Mouse (Mus musculus): ENCODE measurements at regions not wholly inside any gene's neighbourhood (a gene's known extent, or its start where the extent isn't known, plus 50 kb on each side); places are given as distances from the start of the nearest gene placed in this dataset.

GRCm38 (mm10) chr8:126807171-126807768 lies 138.4 kb downstream of the Tomm20 start:
- WGBS = 79% methylated on average over 8 of the region's 8 CpGs
- no peak for ATAC-seq (ENCODE audit: low FRiP score)

GRCm38 (mm10) chr8:126806591-126806990 lies 139.1 kb downstream of the Tomm20 start:
- Histone ChIP-seq H3K4me1 (ENCODE audit: control insufficient read depth, insufficient read depth, low read length) (peaks cover 3% of the 10 kb centered on the region; the same call in 1 of the 2 replicates), H3K27me3 (ENCODE audit: control insufficient read depth, insufficient read depth, low read length) (no peaks in the 10 kb centered on the region), H3K4me3 (ENCODE audit: low read depth, low read length) (no peak overlapping the region), H3K9me3 (ENCODE audit: control insufficient read depth, low read length) (no peaks in the 10 kb centered on the region), H3K36me3 (ENCODE audit: control insufficient read depth, insufficient read depth, low read length) (no peaks in the 10 kb centered on the region), H3K4me2 (no peak overlapping the region), H3K27ac (ENCODE audit: low read depth, low read length) (no peak overlapping the region), H3K9ac (ENCODE audit: low read length) (no peak overlapping the region)
- WGBS = 93% methylated on average over 2 of the region's 2 CpGs
- ATAC-seq (ENCODE audit: low FRiP score) (no peak), DNase-seq (ENCODE audit: low spot score, missing footprints) (no peak)

More at GRCm38 (mm10) chr8:126807171-126807768, 138.4 kb downstream of the Tomm20 start:
- H3K9ac ChIP-seq (ENCODE audit: low read length) = no peak overlapping the region
- H3K27ac ChIP-seq (ENCODE audit: low read depth, low read length) = no peak overlapping the region
- no peak for DNase-seq (ENCODE audit: low spot score, missing footprints)
- peaks cover 3% of the 10 kb centered on the region; the same call in 1 of the 2 replicates for H3K4me1 ChIP-seq (ENCODE audit: control insufficient read depth, insufficient read depth, low read length)
- H3K27me3 ChIP-seq (ENCODE audit: control insufficient read depth, insufficient read depth, low read length) = no peaks in the 10 kb centered on the region
- H3K9me3 ChIP-seq (ENCODE audit: control insufficient read depth, low read length) = no peaks in the 10 kb centered on the region
- no peaks in the 10 kb centered on the region for H3K36me3 ChIP-seq (ENCODE audit: control insufficient read depth, insufficient read depth, low read length)
- H3K4me2 ChIP-seq = no peak overlapping the region
- no peak overlapping the region for H3K4me3 ChIP-seq (ENCODE audit: low read depth, low read length)

DNA sequence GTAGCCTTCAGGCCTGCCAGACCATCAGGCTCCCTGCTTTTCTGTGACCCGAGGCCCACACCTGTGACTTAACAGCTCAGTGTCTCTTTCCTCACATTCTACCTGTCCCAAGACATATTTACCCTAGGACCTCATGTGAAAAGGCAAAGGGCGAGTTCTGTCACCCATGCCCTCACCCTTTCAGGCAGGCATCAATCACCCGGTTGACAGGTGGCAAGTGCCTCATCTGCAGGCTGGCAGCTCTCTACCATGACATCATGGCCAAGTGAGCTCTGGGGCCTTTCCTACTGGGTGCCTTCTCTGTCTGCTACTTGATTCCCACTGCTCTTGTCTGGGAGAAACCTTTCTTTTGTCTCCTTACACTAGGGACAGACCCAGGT lies 139.5 kb downstream of the Tomm20 start:
- Histone ChIP-seq H3K27ac (ENCODE audit: low read depth, low read length) (no peak overlapping the region), H3K4me1 (ENCODE audit: control insufficient read depth, insufficient read depth, low read length) (peaks cover 3% of the 10 kb centered on the region; the same call in 1 of the 2 replicates), H3K27me3 (ENCODE audit: control insufficient read depth, insufficient read depth, low read length) (no peaks in the 10 kb centered on the region), H3K4me3 (ENCODE audit: low read depth, low read length) (no peak overlapping the region), H3K9me3 (ENCODE audit: control insufficient read depth, low read length) (no peaks in the 10 kb centered on the region), H3K36me3 (ENCODE audit: control insufficient read depth, insufficient read depth, low read length) (no peaks in the 10 kb centered on the region), H3K9ac (ENCODE audit: low read length) (no peak overlapping the region), H3K4me2 (no peak overlapping the region)
- DNase-seq (ENCODE audit: low spot score, missing footprints) (no peak), ATAC-seq (ENCODE audit: low FRiP score) (no peak)
- 71% methylated on average over 3 of the region's 3 CpGs for WGBS

- Histone ChIP-seq H3K4me2 (no peak overlapping the region), H3K4me3 (ENCODE audit: low read depth, low read length) (no peak overlapping the region), H3K9ac (ENCODE audit: low read length) (no peak overlapping the region; the same call in 1 of the 2 replicates), H3K27ac (ENCODE audit: low read depth, low read length) (no peak overlapping the region), H3K4me1 (ENCODE audit: control insufficient read depth, insufficient read depth, low read length) (peaks cover 3% of the 10 kb centered on the region; the same call in 1 of the 2 replicates), H3K27me3 (ENCODE audit: control insufficient read depth, insufficient read depth, low read length) (no peaks in the 10 kb centered on the region), H3K36me3 (ENCODE audit: control insufficient read depth, insufficient read depth, low read length) (no peaks in the 10 kb centered on the region), H3K9me3 (ENCODE audit: control insufficient read depth, low read length) (no peaks in the 10 kb centered on the region)
- no peak for DNase-seq (ENCODE audit: low spot score, missing footprints)
- WGBS = 68% methylated on average over 13 of the region's 13 CpGs
- no peak for ATAC-seq (ENCODE audit: low FRiP score)
Observed at GRCm38 (mm10) chr8:126805365-126806180, 140.1 kb downstream of the Tomm20 start.

- Histone ChIP-seq H3K4me2 (no peak overlapping the region), H3K4me1 (ENCODE audit: control insufficient read depth, insufficient read depth, low read length) (peaks cover 3% of the 10 kb centered on the region; the same call in 1 of the 2 replicates), H3K36me3 (ENCODE audit: control insufficient read depth, insufficient read depth, low read length) (no peaks in the 10 kb centered on the region), H3K9me3 (ENCODE audit: control insufficient read depth, low read length) (no peaks in the 10 kb centered on the region), H3K9ac (ENCODE audit: low read length) (no peak overlapping the region), H3K27me3 (ENCODE audit: control insufficient read depth, insufficient read depth, low read length) (no peaks in the 10 kb centered on the region), H3K27ac (ENCODE audit: low read depth, low read length) (no peak overlapping the region), H3K4me3 (ENCODE audit: low read depth, low read length) (no peak overlapping the region)
- DNase-seq (ENCODE audit: low spot score, missing footprints) (no peak), ATAC-seq (ENCODE audit: low FRiP score) (no peak)
- WGBS = 86% methylated on average over 7 of the region's 7 CpGs
Observed at GRCm38 (mm10) chr8:126804115-126804514, 141.5 kb downstream of the Tomm20 start.

DNA sequence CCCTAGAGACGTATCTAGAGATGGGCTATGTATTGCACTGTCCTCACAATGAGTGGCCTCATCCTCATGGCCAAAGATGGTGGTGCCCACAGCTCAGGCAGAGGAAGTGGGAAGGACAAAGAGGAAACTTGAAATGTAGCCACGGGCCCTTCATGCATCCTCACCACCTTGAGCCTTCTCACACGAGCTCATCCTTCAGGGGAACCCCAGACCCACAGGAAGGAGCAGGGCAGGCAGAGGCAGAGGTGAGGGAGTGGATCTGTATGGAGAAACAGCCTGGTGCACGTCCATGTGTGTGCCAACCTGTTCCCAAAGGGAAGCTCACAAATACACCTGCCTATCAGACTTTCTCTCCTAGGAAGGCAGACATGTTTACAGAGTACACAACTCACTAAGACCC lies 143.0 kb downstream of the Tomm20 start:
- H3K4me2 ChIP-seq = no peak overlapping the region
- H3K27me3 ChIP-seq (ENCODE audit: control insufficient read depth, insufficient read depth, low read length) = no peaks in the 10 kb centered on the region
- no peak overlapping the region for H3K4me3 ChIP-seq (ENCODE audit: low read depth, low read length)
- 90% methylated on average over 4 of the region's 4 CpGs for WGBS
- H3K9ac ChIP-seq (ENCODE audit: low read length) = no peak overlapping the region
- H3K9me3 ChIP-seq (ENCODE audit: control insufficient read depth, low read length) = no peaks in the 10 kb centered on the region
- H3K27ac ChIP-seq (ENCODE audit: low read depth, low read length) = no peak overlapping the region
- H3K36me3 ChIP-seq (ENCODE audit: control insufficient read depth, insufficient read depth, low read length) = no peaks in the 10 kb centered on the region
- peaks cover 3% of the 10 kb centered on the region; the same call in 1 of the 2 replicates for H3K4me1 ChIP-seq (ENCODE audit: control insufficient read depth, insufficient read depth, low read length)
- no peak for DNase-seq (ENCODE audit: low spot score, missing footprints)
- ATAC-seq (ENCODE audit: low FRiP score) = no peak

GRCm38 (mm10) chr8:126800976-126801375 lies 144.7 kb downstream of the Tomm20 start:
- ATAC-seq (ENCODE audit: low FRiP score) = no peak
- H3K4me3 ChIP-seq (ENCODE audit: low read depth, low read length) = no peak overlapping the region

DNA sequence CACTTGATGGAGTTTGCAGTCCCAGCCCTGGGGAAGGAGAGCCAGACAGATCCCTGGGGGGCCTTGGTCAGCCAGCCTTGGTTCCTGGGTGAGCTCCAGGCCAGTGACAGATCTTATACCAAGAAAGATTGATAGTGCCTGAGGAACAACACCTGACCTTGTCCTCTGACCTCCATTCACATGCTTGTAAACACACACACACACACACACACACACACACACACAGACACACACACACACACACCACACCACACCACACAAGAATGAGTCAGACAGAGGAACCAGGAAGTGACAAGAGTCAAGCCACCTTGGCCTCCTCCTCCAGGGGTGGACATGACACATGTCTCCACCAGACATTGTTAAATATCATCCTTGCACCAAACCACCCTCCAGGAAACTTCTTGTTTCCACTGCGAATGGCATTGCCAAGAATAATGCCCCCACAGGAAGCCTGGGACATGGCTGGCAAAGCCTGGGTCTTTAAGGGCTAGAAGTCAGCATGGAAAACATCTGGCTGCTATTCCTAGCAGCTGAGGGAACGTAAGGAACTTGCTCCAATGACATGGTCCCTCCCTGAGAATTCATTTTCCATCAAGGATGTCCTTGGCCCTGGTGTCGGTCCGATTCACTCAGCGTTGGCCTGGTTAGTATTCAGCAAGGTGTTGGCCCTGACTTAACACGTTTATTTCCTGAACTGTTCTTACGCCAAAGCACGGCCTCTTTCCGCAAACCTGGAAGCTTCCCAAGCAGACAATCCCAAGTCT lies 147.9 kb downstream of the Tomm20 start:
- Histone ChIP-seq H3K9me3 (ENCODE audit: control insufficient read depth, low read length) (no peaks in the 10 kb centered on the region), H3K4me3 (ENCODE audit: low read depth, low read length) (no peak overlapping the region), H3K27me3 (ENCODE audit: control insufficient read depth, insufficient read depth, low read length) (no peaks in the 10 kb centered on the region), H3K36me3 (ENCODE audit: control insufficient read depth, insufficient read depth, low read length) (no peaks in the 10 kb centered on the region), H3K4me1 (ENCODE audit: control insufficient read depth, insufficient read depth, low read length) (no peaks in the 10 kb centered on the region), H3K9ac (ENCODE audit: low read length) (no peak overlapping the region), H3K27ac (ENCODE audit: low read depth, low read length) (no peak overlapping the region), H3K4me2 (no peak overlapping the region)
- no peak for DNase-seq (ENCODE audit: low spot score, missing footprints)
- no peak for ATAC-seq (ENCODE audit: low FRiP score)
- 83% methylated on average over 9 of the region's 9 CpGs for WGBS

More at GRCm38 (mm10) chr8:126800976-126801375, 144.7 kb downstream of the Tomm20 start:
- Histone ChIP-seq H3K9me3 (ENCODE audit: control insufficient read depth, low read length) (no peaks in the 10 kb centered on the region), H3K27me3 (ENCODE audit: control insufficient read depth, insufficient read depth, low read length) (no peaks in the 10 kb centered on the region), H3K36me3 (ENCODE audit: control insufficient read depth, insufficient read depth, low read length) (no peaks in the 10 kb centered on the region), H3K4me1 (ENCODE audit: control insufficient read depth, insufficient read depth, low read length) (peaks cover 3% of the 10 kb centered on the region; the same call in 1 of the 2 replicates), H3K27ac (ENCODE audit: low read depth, low read length) (no peak overlapping the region), H3K9ac (ENCODE audit: low read length) (no peak overlapping the region), H3K4me2 (no peak overlapping the region)
- DNase-seq (ENCODE audit: low spot score, missing footprints) = no peak
- 83% methylated on average over 6 of the region's 6 CpGs for WGBS

DNA sequence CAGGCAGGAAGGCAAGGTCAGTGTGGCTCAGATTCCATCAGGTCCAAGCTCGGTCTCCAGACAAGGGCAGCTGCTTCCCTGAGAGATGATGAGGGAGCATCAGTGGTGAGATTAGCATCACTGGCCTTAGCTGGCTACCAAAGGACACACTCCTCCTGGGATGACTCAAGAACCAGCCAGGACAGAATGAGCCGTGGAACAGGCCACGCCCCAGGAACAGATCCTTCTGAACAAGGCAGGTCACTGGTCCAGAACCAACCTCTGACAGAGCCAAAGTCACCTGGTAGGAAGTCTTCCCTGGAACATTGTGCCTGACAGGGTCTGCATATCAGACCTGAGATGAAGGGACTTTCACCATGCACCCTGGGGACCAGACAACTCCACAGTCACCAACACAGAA lies 152.0 kb downstream of the Tomm20 start:
- no peaks in the 10 kb centered on the region for H3K36me3 ChIP-seq (ENCODE audit: control insufficient read depth, insufficient read depth, low read length)
- H3K27ac ChIP-seq (ENCODE audit: low read depth, low read length) = no peak overlapping the region
- H3K9ac ChIP-seq (ENCODE audit: low read length) = no peak overlapping the region
- DNase-seq (ENCODE audit: low spot score, missing footprints) (no peak), ATAC-seq (ENCODE audit: low FRiP score) (no peak)
- no peaks in the 10 kb centered on the region for H3K27me3 ChIP-seq (ENCODE audit: control insufficient read depth, insufficient read depth, low read length)
- no peak overlapping the region for H3K4me2 ChIP-seq
- no peak overlapping the region for H3K4me3 ChIP-seq (ENCODE audit: low read depth, low read length)
- no peaks in the 10 kb centered on the region for H3K4me1 ChIP-seq (ENCODE audit: control insufficient read depth, insufficient read depth, low read length)
- 86% methylated on average over 3 of the region's 3 CpGs for WGBS
- no peaks in the 10 kb centered on the region for H3K9me3 ChIP-seq (ENCODE audit: control insufficient read depth, low read length)

Data from midbrain, embryonic 11.5 days (tissue).